Mouse (Mus musculus): ENCODE measurements around the gene Elmo1. TPM values are rescaled to one million over a fixed set of nuclear protein-coding genes. Genes with fewer than 3 reads are reported as not detected.
"Not testable (repeated sequence)": the region's sequence is repeated elsewhere in the genome, so short reads cannot be mapped to it uniquely, and the experiment has no call there.

Elmo1 gene
- polyA plus RNA-seq, 1 experiment from 2014 or later = 24.3 TPM

GRCm38 (mm10) chr13:20615596-20616469 is 525.4 kb downstream of the Elmo1 start:
- no peak overlapping the region for H3K9ac ChIP-seq
- H3K4me2 ChIP-seq = no peak overlapping the region
- H3K27ac ChIP-seq = peak overlapping the region; percentile 63
- peak; percentile 61 for ATAC-seq
- no peaks in the 10 kb centered on the region for H3K9me3 ChIP-seq (replicated peaks)
- no peaks in the 10 kb centered on the region for H3K4me1 ChIP-seq
- H3K36me3 ChIP-seq (ENCODE audit: poor library complexity, severe bottlenecking) = no peaks in the 10 kb centered on the region
- 60% methylated on average over 10 of the region's 10 CpGs for WGBS
- H3K27me3 ChIP-seq = no peaks in the 10 kb centered on the region
- no peak overlapping the region for H3K4me3 ChIP-seq

- no peak overlapping the region for H3K9ac ChIP-seq
- H3K4me2 ChIP-seq = no peak overlapping the region
- no peaks in the 10 kb centered on the region for H3K27me3 ChIP-seq
- H3K4me1 ChIP-seq = no peaks in the 10 kb centered on the region
- H3K36me3 ChIP-seq (ENCODE audit: poor library complexity, severe bottlenecking) = no peaks in the 10 kb centered on the region
- no peak overlapping the region for H3K27ac ChIP-seq
- no peak for ATAC-seq
- no peak overlapping the region for H3K4me3 ChIP-seq
- no peaks in the 10 kb centered on the region for H3K9me3 ChIP-seq (replicated peaks)
- 89% methylated on average over 5 of the region's 5 CpGs for WGBS
Measured at GRCm38 (mm10) chr13:20619946-20620345, 529.5 kb downstream of the Elmo1 start.

- Histone ChIP-seq H3K4me2 (no peak overlapping the region), H3K27me3 (no peaks in the 10 kb centered on the region), H3K9me3 (replicated peaks) (no peaks in the 10 kb centered on the region), H3K9ac (no peak overlapping the region), H3K36me3 (ENCODE audit: poor library complexity, severe bottlenecking) (no peaks in the 10 kb centered on the region), H3K4me1 (no peaks in the 10 kb centered on the region), H3K4me3 (no peak overlapping the region), H3K27ac (no peak overlapping the region)
- ATAC-seq = no peak
- WGBS = 85% methylated on average over 7 of the region's 7 CpGs
Measured at GRCm38 (mm10) chr13:20623071-20623850, 532.9 kb downstream of the Elmo1 start.

- H3K9me3 ChIP-seq (replicated peaks) = no peaks in the 10 kb centered on the region
- no peaks in the 10 kb centered on the region for H3K27me3 ChIP-seq
- WGBS = 89% methylated on average over 6 of the region's 6 CpGs
- ATAC-seq = no peak
- no peaks in the 10 kb centered on the region for H3K4me1 ChIP-seq
- no peak overlapping the region for H3K9ac ChIP-seq
- H3K4me2 ChIP-seq = no peak overlapping the region
- H3K36me3 ChIP-seq (ENCODE audit: poor library complexity, severe bottlenecking) = no peaks in the 10 kb centered on the region
- no peak overlapping the region for H3K27ac ChIP-seq
- no peak overlapping the region for H3K4me3 ChIP-seq
Measured at GRCm38 (mm10) chr13:20627796-20628195, 537.4 kb downstream of the Elmo1 start.

- Histone ChIP-seq H3K4me1 (no peaks in the 10 kb centered on the region), H3K9ac (no peak overlapping the region), H3K9me3 (replicated peaks) (no peaks in the 10 kb centered on the region), H3K27me3 (no peaks in the 10 kb centered on the region), H3K4me3 (no peak overlapping the region), H3K27ac (no peak overlapping the region), H3K36me3 (ENCODE audit: poor library complexity, severe bottlenecking) (no peaks in the 10 kb centered on the region), H3K4me2 (no peak overlapping the region)
- 80% methylated on average over 5 of the region's 5 CpGs for WGBS
- ATAC-seq = no peak
Measured at GRCm38 (mm10) chr13:20632477-20632876, 542.1 kb downstream of the Elmo1 start.

- not testable (repeated sequence) for H3K4me2 ChIP-seq; H3K27ac ChIP-seq; H3K36me3 ChIP-seq (ENCODE audit: poor library complexity, severe bottlenecking); H3K4me1 ChIP-seq; H3K4me3 ChIP-seq; ATAC-seq; H3K27me3 ChIP-seq; H3K9me3 ChIP-seq (replicated peaks); H3K9ac ChIP-seq
- WGBS = 84% methylated on average over 2 of the region's 2 CpGs
Measured at GRCm38 (mm10) chr13:20634679-20635078, 544.3 kb downstream of the Elmo1 start.

GRCm38 (mm10) chr13:20635646-20636045 is 545.2 kb downstream of the Elmo1 start:
- Histone ChIP-seq H3K9me3 (replicated peaks) (no peaks in the 10 kb centered on the region), H3K4me3 (no peak overlapping the region), H3K4me1 (no peaks in the 10 kb centered on the region), H3K36me3 (ENCODE audit: poor library complexity, severe bottlenecking) (no peaks in the 10 kb centered on the region), H3K27ac (no peak overlapping the region), H3K27me3 (no peaks in the 10 kb centered on the region), H3K9ac (no peak overlapping the region), H3K4me2 (no peak overlapping the region)
- WGBS = 69% methylated on average over 2 of the region's 2 CpGs
- ATAC-seq = peak; percentile 27; the same call in 1 of the 2 replicates

Measured in forebrain, embryonic 13.5 days (tissue).